Mouse (Mus musculus) WW6 (cell line): ENCODE measurements at regions not wholly inside any gene's neighbourhood (a gene's known extent, or its start where the extent isn't known, plus 50 kb on each side); places are given as distances from the start of the nearest gene placed in this dataset.
A peak's percentile ranks its signal among the peaks of the same experiment; 100 is the strongest.

ENCODE experiments used
- DNase-seq: peaks from one replicate; pipeline ENCODE4 v3.0.0-alpha.2; 2013; ENCODE audit warnings: low read depth, low spot score

DNA sequence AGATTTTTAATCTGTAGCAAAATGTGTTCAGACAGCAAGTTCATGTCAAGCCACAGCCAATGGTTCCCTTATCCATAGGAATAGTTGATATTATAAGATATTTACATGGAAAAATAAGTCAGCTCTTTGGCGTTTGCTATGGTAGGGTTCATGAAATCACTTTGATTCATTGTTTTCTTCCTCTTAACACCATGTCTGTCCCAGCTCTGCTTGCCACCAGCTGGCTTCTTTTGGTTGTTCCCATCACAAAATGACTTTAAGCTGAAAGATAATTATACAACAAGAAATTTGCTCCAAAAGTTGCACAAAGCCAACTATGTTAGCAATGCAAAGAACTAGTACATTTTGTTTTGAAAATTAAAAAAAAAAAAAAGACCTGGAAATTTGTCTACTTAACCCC, 99.9 kb upstream of the Tcf21 start:
- no peak for DNase-seq

DNA sequence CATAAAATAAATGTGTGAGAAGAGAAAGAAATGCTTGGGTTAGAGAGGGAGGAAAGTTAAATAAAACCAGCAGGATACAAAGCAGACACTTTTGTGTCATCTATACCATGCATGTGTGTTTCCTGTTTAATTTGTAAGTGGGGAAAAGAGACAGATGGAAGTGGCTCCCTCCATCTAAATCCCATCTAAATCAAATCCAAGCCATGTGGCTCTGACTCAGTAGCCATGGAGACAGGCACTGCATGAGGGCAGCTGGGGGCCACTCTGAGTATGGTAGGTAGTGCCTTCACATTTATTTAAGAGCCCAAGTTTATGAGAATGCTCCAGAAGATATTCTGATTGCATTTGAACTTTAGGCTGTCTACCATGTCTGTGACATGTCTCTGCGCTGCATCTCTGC, 97.8 kb upstream of the Tcf21 start:
- DNase-seq = no peak

DNA sequence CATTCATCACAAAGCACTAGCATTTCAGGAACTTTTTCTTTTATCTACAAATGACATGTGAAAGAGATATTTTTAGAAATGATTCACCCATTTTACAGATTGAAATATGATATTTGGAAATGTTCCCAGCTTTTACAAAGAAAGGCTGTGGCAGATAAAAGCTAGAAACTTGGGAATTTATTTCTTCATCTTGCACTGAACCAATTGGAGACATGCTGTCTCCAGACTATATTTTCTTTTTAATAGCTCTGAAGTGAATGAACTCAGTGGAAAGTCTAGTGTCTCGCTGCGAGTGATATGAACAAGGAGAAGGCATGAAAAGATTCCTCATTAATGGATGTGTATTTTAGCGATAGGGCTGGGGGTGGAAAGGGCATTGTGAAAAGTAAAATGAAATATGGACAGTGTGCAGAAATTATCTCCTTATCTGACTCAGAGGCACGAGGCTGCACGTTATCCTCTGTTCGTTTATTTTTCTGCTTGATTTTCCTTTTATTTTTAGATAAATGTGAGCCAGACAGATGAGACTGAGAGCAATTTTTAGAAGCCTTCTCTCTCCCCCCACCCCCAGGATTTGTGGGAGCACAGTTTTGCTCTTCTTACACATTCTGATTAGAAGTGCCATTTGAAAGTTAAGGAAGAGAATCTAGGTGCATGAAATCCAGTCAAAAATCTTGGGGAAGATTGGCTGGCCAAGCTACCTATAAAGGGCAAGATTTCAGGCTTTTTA, 96.0 kb upstream of the Tcf21 start:
- no peak for DNase-seq

DNA sequence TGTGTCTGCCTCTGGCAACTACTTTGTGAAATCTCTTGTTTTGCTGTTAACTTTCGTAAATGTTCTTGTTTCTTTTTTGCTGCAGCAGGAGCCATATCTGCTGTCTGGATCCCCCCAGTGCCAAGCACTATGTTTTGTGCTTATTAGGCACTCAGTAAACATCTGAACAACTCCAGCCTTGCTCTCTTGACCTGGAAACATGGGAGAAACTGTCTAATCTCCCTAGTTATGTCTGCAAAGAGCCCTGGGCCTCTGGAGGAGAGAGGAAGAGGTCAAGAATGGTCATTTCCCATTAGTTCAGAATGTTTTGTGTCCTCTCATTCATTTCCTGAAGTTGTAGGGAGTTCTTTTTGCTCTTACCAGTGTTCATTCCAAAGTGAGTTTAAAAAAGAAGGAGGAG, 93.1 kb upstream of the Tcf21 start:
- no peak for DNase-seq

DNA sequence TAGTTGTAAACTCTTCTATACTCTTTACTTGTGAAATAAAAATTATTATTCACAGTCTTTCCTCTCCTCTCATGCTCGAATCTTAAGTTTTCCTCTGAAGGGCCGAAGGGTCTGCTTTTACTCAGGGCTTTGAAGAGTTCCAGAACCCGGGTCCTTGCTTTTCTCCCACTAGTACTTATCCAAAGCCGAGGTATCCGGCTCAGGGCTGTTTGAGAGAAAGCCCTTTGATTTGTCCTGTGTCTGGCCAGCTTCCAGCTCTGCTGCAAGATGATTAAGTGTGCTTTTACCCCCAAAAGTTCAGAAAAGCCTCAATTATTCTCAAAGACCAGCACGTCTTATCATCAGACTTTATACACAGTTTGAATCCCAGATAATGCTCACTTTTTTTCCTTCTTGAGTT, 88.7 kb upstream of the Tcf21 start:
- DNase-seq = no peak

GRCm38 (mm10) chr10:22905281-22905680, 85.3 kb upstream of the Tcf21 start:
- no peak for DNase-seq

DNA sequence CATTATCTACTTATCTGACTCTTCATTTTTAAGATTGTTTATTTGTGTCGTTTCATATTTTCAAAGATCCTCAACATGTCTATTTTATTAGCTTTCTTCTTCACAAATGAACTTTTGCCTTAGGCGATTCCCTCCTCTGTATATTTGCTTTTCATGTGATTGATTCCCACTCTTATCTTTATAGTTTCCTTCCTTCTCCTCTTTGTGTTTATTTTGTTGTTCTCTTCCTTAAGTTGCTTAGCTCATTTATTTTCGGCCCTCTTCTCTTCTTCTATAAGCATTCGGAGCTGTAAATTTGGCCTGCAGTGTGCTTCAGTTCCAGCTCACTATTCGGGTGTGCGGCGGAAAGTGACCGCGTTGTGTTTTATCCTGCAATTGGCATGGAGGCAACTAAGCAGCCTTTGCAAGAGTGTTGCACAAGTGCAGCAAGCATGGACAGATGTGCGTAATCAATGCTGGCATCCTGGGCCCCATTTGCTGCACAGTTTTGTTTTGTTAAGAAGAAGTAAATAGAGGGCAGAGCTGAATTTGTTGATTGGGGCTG, 73.5 kb upstream of the Tcf21 start:
- DNase-seq = no peak

DNA sequence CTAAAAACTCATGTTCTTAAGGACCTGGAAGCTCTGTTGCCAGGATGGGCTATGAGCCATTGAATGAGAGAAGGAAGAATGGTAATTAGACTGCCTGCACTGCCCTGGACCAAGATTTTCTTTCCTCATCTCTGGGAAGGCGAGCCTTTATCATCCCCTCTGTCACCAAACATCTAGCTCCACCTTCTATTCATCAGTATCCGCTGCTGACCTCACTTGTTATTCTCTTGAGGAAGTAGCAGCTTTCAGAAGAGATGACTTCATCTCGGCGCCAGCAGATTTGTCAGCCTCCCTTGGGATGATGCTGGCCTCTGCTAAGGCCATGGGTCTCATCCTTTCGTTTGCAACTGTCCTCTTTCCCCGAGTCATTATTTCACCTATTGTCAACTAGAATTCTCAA, 67.5 kb upstream of the Tcf21 start:
- no peak for DNase-seq

GRCm38 (mm10) chr10:22879714-22880113, 59.7 kb upstream of the Tcf21 start:
- DNase-seq = peak; percentile 9

DNA sequence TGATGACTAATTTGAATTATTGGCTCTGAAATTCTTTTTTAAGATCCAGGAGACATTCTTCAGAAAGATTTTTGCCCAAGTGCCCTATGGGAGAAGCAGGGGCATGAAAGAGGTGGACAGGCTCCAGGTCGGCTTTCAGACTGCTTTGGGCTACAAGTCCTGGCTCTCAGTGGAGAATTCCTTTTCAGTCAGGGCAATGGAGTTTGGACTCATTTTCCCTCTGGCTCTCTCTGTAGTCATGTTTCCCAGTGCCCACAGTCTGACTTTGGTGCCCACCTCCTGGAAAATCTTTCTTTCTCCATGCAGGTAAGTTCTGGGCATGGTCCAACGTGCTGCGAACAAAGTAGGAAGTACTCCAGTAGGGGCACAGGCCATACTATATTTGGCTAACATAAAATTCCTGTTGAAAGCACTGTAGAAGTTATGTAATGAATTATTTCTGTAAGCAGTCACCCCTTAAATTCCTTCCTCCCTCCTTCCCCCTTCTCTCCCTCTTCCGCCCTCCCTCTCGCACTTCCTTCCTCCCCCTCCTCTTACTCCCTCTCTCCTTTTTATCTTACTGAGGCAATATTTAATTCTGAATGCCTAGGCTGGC, 57.7 kb upstream of the Tcf21 start:
- no peak for DNase-seq

DNA sequence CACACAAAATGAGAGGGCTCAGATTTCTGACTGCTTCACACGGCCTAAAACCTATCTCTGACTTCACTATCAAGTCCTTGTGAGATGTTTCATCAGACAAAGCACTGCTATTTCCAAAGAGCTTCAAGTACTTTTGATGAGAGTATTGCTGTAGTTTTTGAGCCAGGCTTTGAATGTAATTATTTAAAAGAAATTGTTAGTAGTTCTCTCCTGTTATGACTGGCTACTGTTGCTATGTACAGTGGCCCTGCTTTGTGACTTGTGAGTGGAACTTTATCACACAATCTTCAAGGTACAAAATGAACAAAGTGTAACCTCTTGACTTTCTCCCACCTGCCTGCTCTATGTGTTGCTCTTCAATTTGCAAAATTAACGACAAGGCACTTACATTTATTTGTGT, 57.1 kb upstream of the Tcf21 start:
- DNase-seq = no peak

DNA sequence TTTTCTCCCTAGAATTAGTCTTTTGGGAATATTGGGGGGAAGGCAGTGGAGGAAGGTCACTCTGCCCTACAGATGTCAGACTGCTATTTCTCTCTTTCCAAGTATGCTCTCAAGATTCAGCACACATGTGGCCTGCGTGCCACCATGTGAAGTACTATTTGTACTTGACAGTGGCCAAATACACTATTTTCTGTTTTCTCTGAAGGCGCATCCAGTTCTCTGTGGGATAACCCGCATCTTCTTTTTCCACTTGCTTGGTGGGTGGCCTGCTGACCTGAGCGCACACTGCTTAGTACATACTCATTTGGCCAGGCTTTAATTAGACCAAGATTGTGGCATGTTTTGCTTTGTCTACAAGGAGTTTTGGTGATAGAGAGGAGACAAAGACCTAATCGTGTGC, 55.7 kb upstream of the Tcf21 start:
- DNase-seq = no peak

DNA sequence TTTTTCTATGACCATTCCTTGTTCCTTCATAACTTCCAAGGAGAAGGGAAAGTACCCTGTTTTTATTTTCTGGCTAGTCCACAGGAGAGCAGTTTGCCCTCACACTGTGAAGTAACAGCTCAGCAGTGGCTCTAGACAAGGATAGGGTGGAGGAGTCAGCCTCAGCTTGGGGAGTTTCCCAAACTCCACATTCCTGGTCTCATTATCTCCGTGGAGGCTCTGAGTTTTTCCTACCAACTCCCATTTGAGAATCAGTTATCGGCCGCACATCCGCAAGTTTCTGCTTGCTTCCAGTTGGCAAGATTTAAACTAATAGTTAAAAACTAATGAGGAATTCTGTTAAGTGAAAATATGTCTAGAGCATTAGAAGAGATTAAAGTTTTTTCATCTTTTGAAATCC, 55.2 kb upstream of the Tcf21 start:
- DNase-seq = no peak
